Mouse (Mus musculus) lung, postnatal 0 days (tissue): ENCODE results near the gene Onecut1. TPM values are rescaled to one million over a fixed set of nuclear protein-coding genes. Genes with fewer than 3 reads are reported as not detected.

Experiments used
- ATAC-seq: fragments of 200-750 bp; cut with Nextera tagmentation; 2 replicates; pipeline ENCODE4 v1.8.0; 2017; ENCODE audit warnings: moderate library complexity
- DNase-seq: peaks from one replicate; pipeline ENCODE4 v3.0.0-alpha.2; 2016; ENCODE audit warnings: low spot score
- H3K27ac ChIP-seq: fragments of 300-500 bp; sonication (generic); 2 replicates; pipeline ENCODE4 v1.5.1; 2014; ENCODE audit warnings: antibody characterized with exemption, mild to moderate bottlenecking, low read length, mixed read lengths
- H3K27me3 ChIP-seq: fragments of 300-500 bp; sonication (generic); replicated peaks from 2 replicates; pipeline ENCODE4 v1.6.1; 2014; ENCODE audit warnings: low read length, mixed read lengths; ENCODE audit not compliant: insufficient read depth
- H3K36me3 ChIP-seq: fragments of 300-500 bp; sonication (generic); 2 replicates; pipeline ENCODE4 v1.6.1; 2014; ENCODE audit warnings: low read length, mixed read lengths; ENCODE audit not compliant: insufficient read depth
- H3K4me1 ChIP-seq: fragments of 300-500 bp; sonication (generic); 2 replicates; pipeline ENCODE4 v1.6.1; 2014; ENCODE audit warnings: antibody characterized with exemption, low read depth, low read length, mixed read lengths; ENCODE audit not compliant: insufficient read depth
- H3K4me2 ChIP-seq: fragments of 300-500 bp; sonication (generic); replicated peaks from 2 replicates; pipeline ENCODE4 v1.6.1; 2014; ENCODE audit warnings: low read depth, mild to moderate bottlenecking, low read length, moderate library complexity, mixed read lengths
- H3K4me3 ChIP-seq: fragments of 300-500 bp; sonication (generic); 2 replicates; pipeline ENCODE4 v1.5.1; 2014; ENCODE audit warnings: low read depth, low read length
- H3K9ac ChIP-seq: fragments of 300-500 bp; sonication (generic); replicated peaks from 2 replicates; pipeline ENCODE4 v1.6.1; 2014; ENCODE audit warnings: low read depth, mild to moderate bottlenecking
- H3K9me3 ChIP-seq: fragments of 300-500 bp; sonication (generic); 2 replicates; pipeline ENCODE4 v1.6.1; 2016; ENCODE audit warnings: low read length, mixed read lengths
- CTCF ChIP-seq: IDR thresholded peaks from 2 replicates; pipeline ENCODE4 v1.5.1; 2016; ENCODE audit warnings: antibody characterized with exemption, mild to moderate bottlenecking
- EP300 ChIP-seq: IDR thresholded peaks from 2 replicates; pipeline ENCODE4 v1.6.1; 2016; ENCODE audit warnings: antibody characterized with exemption, mild to moderate bottlenecking, control low read depth
- WGBS: fragments of 180-500 bp; shearing (Covaris S2); extraction: QIAGEN DNeasy Blood & Tissue Kit; methylation state at CpG from one replicate; pipeline ENCODE4 v1.1.7; 2014; 5-methylcytosine and 5-hydroxymethylcytosine counted together
- polyA plus RNA-seq: library from polyadenylated mRNA; unstranded; fragments of >200 nt; fragmentation: Nextera tagmentation; extraction: Ambion mirVana; gene quantifications from 2 replicates; pipeline ENCODE4 v1.2.1, GENCODE M21; 2015

The Onecut1 gene
- polyA plus RNA-seq, 1 experiment from 2014 or later, result not detected

- Histone ChIP-seq H3K4me1 (no peaks in the 10 kb centered on the region), H3K36me3 (no peaks in the 10 kb centered on the region), H3K27ac (no peak overlapping the region), H3K27me3 (no peaks in the 10 kb centered on the region), H3K9ac (no peak overlapping the region), H3K9me3 (no peaks in the 10 kb centered on the region), H3K4me3 (no peak overlapping the region), H3K4me2 (no peak overlapping the region)
- TF ChIP-seq CTCF (no peak), EP300 (no peak)
- no peak for DNase-seq
- no peak for ATAC-seq
- WGBS, result 83% methylated on average over 5 of the region's 5 CpGs
Observed at GRCm38 (mm10) chr9:74930653-74931052, 68.9 kb downstream of the Onecut1 start.

GRCm38 (mm10) chr9:74935289-74935688, 73.6 kb downstream of the Onecut1 start:
- Histone ChIP-seq H3K27ac (no peak overlapping the region), H3K4me2 (no peak overlapping the region), H3K36me3 (no peaks in the 10 kb centered on the region), H3K9me3 (no peaks in the 10 kb centered on the region), H3K4me3 (no peak overlapping the region), H3K4me1 (peaks cover 5% of the 10 kb centered on the region; the same call in 1 of the 2 replicates), H3K27me3 (no peaks in the 10 kb centered on the region), H3K9ac (no peak overlapping the region)
- TF ChIP-seq CTCF (no peak), EP300 (no peak)
- 58% methylated on average over 3 of the region's 3 CpGs for WGBS
- ATAC-seq (no peak), DNase-seq (no peak)

- TF ChIP-seq EP300, result no peak
- no peak for TF ChIP-seq CTCF
- Histone ChIP-seq H3K9ac (no peak overlapping the region), H3K9me3 (no peaks in the 10 kb centered on the region), H3K4me3 (no peak overlapping the region), H3K4me2 (no peak overlapping the region), H3K36me3 (no peaks in the 10 kb centered on the region), H3K27me3 (no peaks in the 10 kb centered on the region), H3K4me1 (peaks cover 5% of the 10 kb centered on the region; the same call in 1 of the 2 replicates), H3K27ac (no peak overlapping the region)
- ATAC-seq (no peak), DNase-seq (no peak)
- 92% methylated on average over 3 of the region's 3 CpGs for WGBS
Observed at GRCm38 (mm10) chr9:74937761-74938160, 76.0 kb downstream of the Onecut1 start.

- no peak overlapping the region for H3K27ac ChIP-seq
- no peak for ATAC-seq
Observed at GRCm38 (mm10) chr9:74938670-74939534, 77.2 kb downstream of the Onecut1 start.

More at GRCm38 (mm10) chr9:74938670-74939534, 77.2 kb downstream of the Onecut1 start:
- no peaks in the 10 kb centered on the region for H3K27me3 ChIP-seq
- H3K4me1 ChIP-seq, result peaks cover 5% of the 10 kb centered on the region; the same call in 1 of the 2 replicates
- DNase-seq, result peak; percentile 6
- no peak overlapping the region for H3K4me2 ChIP-seq
- TF ChIP-seq CTCF (no peak), EP300 (no peak)
- H3K4me3 ChIP-seq, result no peak overlapping the region
- no peaks in the 10 kb centered on the region for H3K36me3 ChIP-seq
- H3K9ac ChIP-seq, result no peak overlapping the region
- WGBS, result 54% methylated on average over 12 of the region's 12 CpGs
- H3K9me3 ChIP-seq, result no peaks in the 10 kb centered on the region

Other genes starting within 250 kb of the Onecut1 start
- 10.5 and 12.8 TPM in 2 replicates for gene Fam214a, start 91.0 kb downstream of the Onecut1 start, polyA plus RNA-seq
- 248 and 254 TPM in 2 replicates for gene Arpp19, start 175.7 kb downstream of the Onecut1 start, polyA plus RNA-seq
- 3.2 and 3.6 TPM in 2 replicates for gene Myo5a, start 209.1 kb downstream of the Onecut1 start, polyA plus RNA-seq